Mouse (Mus musculus): ENCODE results near the gene Klrb1c. TPM values are rescaled to one million over a fixed set of nuclear protein-coding genes. Genes with fewer than 3 reads are reported as not detected.
"Not testable (repeated sequence)": the region's sequence is repeated elsewhere in the genome, so short reads cannot be mapped to it uniquely, and the experiment has no call there.

Gene Klrb1c
- polyA plus RNA-seq, 1 experiment from 2014 or later: 0.38 TPM

GRCm38 (mm10) chr6:128799144-128799895 lies 10.3 kb upstream of the Klrb1c start:
- H3K9me3 ChIP-seq (ENCODE audit: control insufficient read depth, low read length); H3K36me3 ChIP-seq (ENCODE audit: control insufficient read depth, insufficient read depth, low read length); H3K27me3 ChIP-seq (replicated peaks; ENCODE audit: control insufficient read depth, insufficient read depth, low read length): not testable (repeated sequence)
- WGBS: under 1% methylated on average over 49 of the region's 49 CpGs
- H3K4me3 ChIP-seq (ENCODE audit: low read length): peak overlapping the region; percentile 65
- peak overlapping the region; percentile 87 for H3K27ac ChIP-seq (ENCODE audit: low read length)
- peak; percentile 75 for ATAC-seq
- peak overlapping the region; percentile 54 for H3K4me2 ChIP-seq (ENCODE audit: low read depth, low read length)
- peaks cover 10% of the 10 kb centered on the region; the same call in 1 of the 2 replicates for H3K4me1 ChIP-seq (ENCODE audit: control insufficient read depth, insufficient read depth, low read length)
- peak overlapping the region; percentile 70 for H3K9ac ChIP-seq (ENCODE audit: low read depth, low read length)

- WGBS: 0% methylated on average over 20 of the region's 20 CpGs
- peaks cover 10% of the 10 kb centered on the region; the same call in 1 of the 2 replicates for H3K4me1 ChIP-seq (ENCODE audit: control insufficient read depth, insufficient read depth, low read length)
- H3K9ac ChIP-seq (ENCODE audit: low read depth, low read length): peak overlapping the region; percentile 70
- H3K27ac ChIP-seq (ENCODE audit: low read length): peak overlapping the region; percentile 87
- H3K4me2 ChIP-seq (ENCODE audit: low read depth, low read length): peak overlapping the region; percentile 27; the same call in 1 of the 2 replicates
- H3K4me3 ChIP-seq (ENCODE audit: low read length): peak overlapping the region; percentile 65
- peak; percentile 51 for ATAC-seq
- not testable (repeated sequence) for H3K36me3 ChIP-seq (ENCODE audit: control insufficient read depth, insufficient read depth, low read length); H3K9me3 ChIP-seq (ENCODE audit: control insufficient read depth, low read length); H3K27me3 ChIP-seq (replicated peaks; ENCODE audit: control insufficient read depth, insufficient read depth, low read length)
These were observed 9.7 kb upstream of the Klrb1c start for GRCm38 (mm10) chr6:128798772-128799143.

GRCm38 (mm10) chr6:128797936-128798771 lies 9.1 kb upstream of the Klrb1c start:
- peak overlapping the region; percentile 42 for H3K4me3 ChIP-seq (ENCODE audit: low read length)
- H3K4me1 ChIP-seq (ENCODE audit: control insufficient read depth, insufficient read depth, low read length): peaks cover 10% of the 10 kb centered on the region; the same call in 1 of the 2 replicates
- no peak for ATAC-seq
- H3K4me2 ChIP-seq (ENCODE audit: low read depth, low read length): peak overlapping the region; percentile 57
- no peaks in the 10 kb centered on the region for H3K9me3 ChIP-seq (ENCODE audit: control insufficient read depth, low read length)
- H3K27ac ChIP-seq (ENCODE audit: low read length): peak overlapping the region; percentile 20
- 14% methylated on average over 15 of the region's 15 CpGs for WGBS
- H3K36me3 ChIP-seq (ENCODE audit: control insufficient read depth, insufficient read depth, low read length): no peaks in the 10 kb centered on the region
- peak overlapping the region; percentile 53 for H3K9ac ChIP-seq (ENCODE audit: low read depth, low read length)
- H3K27me3 ChIP-seq (replicated peaks; ENCODE audit: control insufficient read depth, insufficient read depth, low read length): no peaks in the 10 kb centered on the region

DNA sequence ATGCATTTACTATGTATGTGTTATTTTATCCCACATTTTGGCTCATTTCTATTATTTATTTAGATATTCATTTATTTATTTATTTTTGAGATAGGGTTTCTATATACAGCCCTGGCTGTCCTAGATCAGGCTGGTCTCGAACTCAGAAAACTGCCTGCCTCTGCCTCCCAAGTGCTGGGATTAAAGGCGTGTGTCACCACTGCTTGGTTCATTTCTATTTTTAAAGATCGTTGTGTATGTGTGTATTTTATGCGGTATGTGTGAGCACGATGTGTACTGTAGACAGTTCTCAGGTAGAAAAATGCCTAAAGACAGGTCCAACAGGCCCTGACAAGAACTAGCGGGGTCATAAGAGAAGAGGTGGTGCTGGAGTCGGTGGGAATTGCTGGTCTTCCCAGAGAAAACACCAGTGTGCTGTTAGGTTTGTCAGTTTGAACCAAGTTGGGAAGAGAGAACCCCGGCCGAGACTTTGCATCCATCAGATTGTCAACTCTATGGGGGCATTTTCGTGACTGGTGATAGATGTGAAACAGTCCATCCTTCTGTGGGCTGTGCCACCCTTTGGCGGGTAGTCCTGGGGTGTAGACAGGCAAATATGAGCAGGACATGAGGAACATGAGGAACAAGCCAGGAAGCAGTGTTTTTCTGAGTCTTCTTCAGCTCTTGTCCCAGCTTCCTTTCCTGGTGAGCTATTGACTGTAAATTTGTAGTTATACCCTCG lies 8.3 kb upstream of the Klrb1c start:
- Histone ChIP-seq H3K4me2 (ENCODE audit: low read depth, low read length) (no peak overlapping the region), H3K9me3 (ENCODE audit: control insufficient read depth, low read length) (no peaks in the 10 kb centered on the region), H3K36me3 (ENCODE audit: control insufficient read depth, insufficient read depth, low read length) (no peaks in the 10 kb centered on the region), H3K27me3 (replicated peaks; ENCODE audit: control insufficient read depth, insufficient read depth, low read length) (no peaks in the 10 kb centered on the region), H3K4me3 (ENCODE audit: low read length) (no peak overlapping the region), H3K4me1 (ENCODE audit: control insufficient read depth, insufficient read depth, low read length) (peaks cover 10% of the 10 kb centered on the region; the same call in 1 of the 2 replicates), H3K27ac (ENCODE audit: low read length) (0 out of 2 replicates have a peak overlapping the region, but pooled peaks have one; percentile 20), H3K9ac (ENCODE audit: low read depth, low read length) (no peak overlapping the region; the same call in 1 of the 2 replicates)
- ATAC-seq: no peak
- WGBS: 77% methylated on average over 12 of the region's 12 CpGs

DNA sequence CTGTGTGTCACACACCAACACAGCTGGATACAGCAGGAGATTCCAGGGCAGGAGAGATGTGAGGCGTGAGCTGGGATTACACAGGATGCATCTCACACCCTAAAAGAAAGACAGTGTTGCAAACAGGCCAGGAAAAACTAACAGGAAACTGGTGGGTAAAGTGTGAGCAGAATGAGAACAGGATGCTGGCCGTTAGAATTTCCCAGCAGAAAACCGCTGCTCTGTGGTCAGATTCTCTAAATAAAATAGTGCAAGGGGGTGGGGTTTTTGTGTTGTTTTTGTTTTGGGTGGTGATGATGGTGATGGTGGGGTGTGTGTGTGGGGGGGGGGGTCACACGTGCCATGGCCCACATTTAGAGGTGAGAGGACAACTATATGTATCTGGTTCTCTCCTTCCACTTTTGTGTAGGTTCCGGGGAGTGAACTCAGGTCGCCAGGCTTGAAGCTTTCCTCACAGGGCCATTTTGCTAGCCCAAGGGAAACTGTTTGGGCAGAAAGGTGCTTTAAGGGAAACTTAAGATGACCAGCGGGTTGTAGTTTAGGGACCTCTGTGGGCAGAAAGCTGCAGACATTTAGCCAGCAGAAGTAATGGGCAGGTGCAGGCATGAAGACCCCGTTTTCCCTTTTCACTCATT lies 7.4 kb upstream of the Klrb1c start:
- Histone ChIP-seq H3K9me3 (ENCODE audit: control insufficient read depth, low read length) (no peaks in the 10 kb centered on the region), H3K4me3 (ENCODE audit: low read length) (no peak overlapping the region), H3K27ac (ENCODE audit: low read length) (no peak overlapping the region), H3K4me1 (ENCODE audit: control insufficient read depth, insufficient read depth, low read length) (peaks cover 10% of the 10 kb centered on the region; the same call in 1 of the 2 replicates), H3K4me2 (ENCODE audit: low read depth, low read length) (no peak overlapping the region), H3K9ac (ENCODE audit: low read depth, low read length) (no peak overlapping the region), H3K36me3 (ENCODE audit: control insufficient read depth, insufficient read depth, low read length) (no peaks in the 10 kb centered on the region), H3K27me3 (replicated peaks; ENCODE audit: control insufficient read depth, insufficient read depth, low read length) (no peaks in the 10 kb centered on the region)
- 70% methylated on average over 8 of the region's 8 CpGs for WGBS
- ATAC-seq: no peak

DNA sequence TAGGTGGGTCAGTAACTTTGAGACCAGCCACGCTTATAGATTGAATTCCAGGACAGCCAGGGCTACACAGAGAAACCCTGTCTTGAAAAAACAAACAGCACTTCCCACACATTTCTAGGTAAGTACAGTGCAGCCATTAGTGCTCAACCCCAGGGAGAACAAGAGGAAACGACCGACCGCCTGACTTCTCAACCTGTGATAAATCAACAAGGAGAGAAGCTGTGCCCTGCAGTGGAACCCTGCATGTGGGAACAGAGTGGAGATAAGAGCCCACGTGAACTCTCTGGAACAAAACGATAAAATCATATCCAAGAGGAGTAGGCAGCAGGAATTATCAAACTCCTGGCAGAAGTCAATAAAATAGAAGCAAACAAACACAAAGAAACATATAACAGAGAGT lies 4.7 kb upstream of the Klrb1c start:
- Histone ChIP-seq H3K4me3 (ENCODE audit: low read length) (no peak overlapping the region), H3K36me3 (ENCODE audit: control insufficient read depth, insufficient read depth, low read length) (no peaks in the 10 kb centered on the region), H3K4me2 (ENCODE audit: low read depth, low read length) (no peak overlapping the region), H3K4me1 (ENCODE audit: control insufficient read depth, insufficient read depth, low read length) (0 out of 2 replicates have a peak, but pooled peaks cover 6% of the 10 kb centered on the region), H3K9me3 (ENCODE audit: control insufficient read depth, low read length) (no peaks in the 10 kb centered on the region), H3K9ac (ENCODE audit: low read depth, low read length) (no peak overlapping the region), H3K27me3 (replicated peaks; ENCODE audit: control insufficient read depth, insufficient read depth, low read length) (no peaks in the 10 kb centered on the region), H3K27ac (ENCODE audit: low read length) (no peak overlapping the region)
- WGBS: 36% methylated on average over 6 of the region's 6 CpGs
- ATAC-seq: peak; percentile 45

GRCm38 (mm10) chr6:128790491-128790994 lies 1.5 kb upstream of the Klrb1c start:
- H3K27ac ChIP-seq (ENCODE audit: low read length); H3K4me3 ChIP-seq (ENCODE audit: low read length); H3K27me3 ChIP-seq (replicated peaks; ENCODE audit: control insufficient read depth, insufficient read depth, low read length); H3K9me3 ChIP-seq (ENCODE audit: control insufficient read depth, low read length); H3K4me2 ChIP-seq (ENCODE audit: low read depth, low read length); H3K9ac ChIP-seq (ENCODE audit: low read depth, low read length); ATAC-seq; H3K4me1 ChIP-seq (ENCODE audit: control insufficient read depth, insufficient read depth, low read length); H3K36me3 ChIP-seq (ENCODE audit: control insufficient read depth, insufficient read depth, low read length): not testable (repeated sequence)
- WGBS: 83% methylated on average over 4 of the region's 4 CpGs

DNA sequence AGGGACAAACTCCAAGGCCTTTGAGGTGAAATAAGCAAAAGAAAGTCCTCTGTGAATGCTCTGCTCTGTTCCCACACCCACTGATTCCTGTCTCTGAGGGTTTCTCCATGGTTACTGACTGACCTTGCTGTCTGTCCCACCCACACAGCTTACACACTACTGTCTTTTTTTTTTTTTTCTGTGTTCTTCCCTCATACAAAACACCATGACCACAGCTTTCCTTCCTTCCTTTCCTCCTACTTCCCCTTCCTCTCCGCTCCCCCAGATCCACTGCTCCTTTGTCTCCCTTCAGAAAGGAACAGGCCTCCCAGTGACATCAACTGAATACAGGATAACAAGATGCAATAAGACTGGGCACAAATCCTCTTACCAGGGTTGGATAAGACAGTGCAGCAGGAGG lies 498 bp downstream of the Klrb1c start:
- Histone ChIP-seq H3K36me3 (ENCODE audit: control insufficient read depth, insufficient read depth, low read length) (no peaks in the 10 kb centered on the region), H3K4me3 (ENCODE audit: low read length) (no peak overlapping the region), H3K27ac (ENCODE audit: low read length) (no peak overlapping the region), H3K4me1 (ENCODE audit: control insufficient read depth, insufficient read depth, low read length) (no peaks in the 10 kb centered on the region), H3K27me3 (replicated peaks; ENCODE audit: control insufficient read depth, insufficient read depth, low read length) (no peaks in the 10 kb centered on the region), H3K9ac (ENCODE audit: low read depth, low read length) (no peak overlapping the region), H3K4me2 (ENCODE audit: low read depth, low read length) (no peak overlapping the region), H3K9me3 (ENCODE audit: control insufficient read depth, low read length) (no peaks in the 10 kb centered on the region)
- WGBS: 95% methylated on average over 1 of the region's 1 CpGs
- ATAC-seq: no peak

Data from intestine, embryonic 16.5 days (tissue).